Mouse (Mus musculus) left cerebral cortex, adult 2 months (tissue): Measurements from ENCODE around the gene Gpbar1. TPM values are rescaled to one million over a fixed set of nuclear protein-coding genes. Genes with fewer than 3 reads are reported as not detected.

Experiments
- DNase-seq, 2 experiments: peaks; one replicate each; pipeline ENCODE4 v3.0.0; 2021 to 2022; ENCODE audit warnings: low spot score in 2 of 2, mixed read lengths in 1 of 2; ENCODE audit errors: extremely low spot score in 1 of 2
- H3K27ac ChIP-seq: fragments of 200-600 bp; 2 replicates; pipeline ENCODE4 v1.8.1; 2022
- H3K4me3 ChIP-seq: fragments of 200-600 bp; 2 replicates; pipeline ENCODE4 v1.8.1; 2022
- CTCF ChIP-seq: fragments of 200-600 bp; IDR thresholded peaks from 2 replicates; pipeline ENCODE4 v1.8.1; 2022; ENCODE audit warnings: antibody characterized with exemption, mild to moderate bottlenecking, moderate library complexity
- intact Hi-C: fragments of 180-260 bp; cut with DNase I; formaldehyde crosslinking; loops from one replicate; pipeline ENCODE4 v1.15.1; 2025
- total RNA-seq, 2 experiments: library from RNA; stranded (reverse); gene quantifications; 2 replicates each; pipeline ENCODE4 v1.2.3; 2021

Gene Gpbar1
- total RNA-seq, 2 experiments from 2014 or later: not detected

- TF ChIP-seq CTCF: no peak
- Histone ChIP-seq H3K27ac (peak overlapping the region; percentile 34), H3K4me3 (no peak overlapping the region)
- no peak for DNase-seq
- intact Hi-C loops: no loop called here
Observed at GRCm38 (mm10) chr1:74248799-74249198, 29.6 kb upstream of the Gpbar1 start.

DNA sequence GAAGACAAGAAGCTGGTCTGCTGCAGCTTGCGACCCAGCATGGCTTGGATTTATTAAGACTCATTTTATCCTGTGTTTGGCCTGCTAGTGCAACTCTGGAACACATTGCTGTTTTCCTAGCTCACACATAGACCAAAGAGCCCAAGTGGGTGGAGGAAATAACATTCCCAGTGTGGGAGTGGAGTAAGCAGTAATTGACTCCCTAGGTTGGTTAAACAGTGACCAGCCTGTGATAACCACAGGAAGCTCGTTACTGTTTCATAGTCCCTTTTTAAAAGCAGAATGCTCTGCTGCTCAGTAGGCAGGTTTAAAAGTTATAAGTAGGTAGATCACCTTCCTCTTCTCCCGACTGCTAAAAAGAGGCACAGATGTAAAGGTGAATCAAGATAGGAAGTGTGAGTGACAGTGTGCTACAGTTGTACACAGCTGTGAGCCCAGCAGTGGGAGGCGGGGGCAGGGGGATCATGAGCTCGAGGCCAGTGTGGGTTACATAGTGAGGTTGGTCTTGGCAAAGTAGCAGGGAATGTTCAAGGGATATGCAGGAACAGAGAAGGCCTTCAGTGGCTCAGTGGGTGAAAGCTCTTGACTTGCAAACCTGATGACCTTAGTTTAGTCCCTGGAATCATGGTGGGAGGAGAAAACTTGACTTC, 28.9 kb upstream of the Gpbar1 start:
- no peak for TF ChIP-seq CTCF
- H3K27ac ChIP-seq: peak overlapping the region; percentile 34
- intact Hi-C loops: no loop called here
- no peak for DNase-seq
- no peak overlapping the region for H3K4me3 ChIP-seq

DNA sequence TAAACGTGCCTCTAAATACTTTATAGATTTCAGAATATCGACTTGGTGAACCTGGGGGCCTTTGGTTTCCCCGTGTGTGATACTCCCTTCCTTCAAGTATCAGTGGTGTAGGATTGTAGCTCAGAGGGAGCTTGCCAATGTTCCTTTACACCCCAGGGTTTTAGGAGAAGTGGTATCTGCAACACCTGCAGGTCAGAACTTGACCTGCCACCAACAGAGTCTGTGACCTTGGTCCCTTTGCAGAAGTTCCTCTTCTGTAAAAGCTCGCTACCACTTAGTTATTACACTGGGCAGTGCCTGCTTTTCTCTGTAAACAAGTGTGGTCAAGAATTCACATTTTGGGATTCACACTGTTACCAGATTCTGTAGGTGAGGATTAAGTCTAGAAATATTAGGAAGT, 28.3 kb upstream of the Gpbar1 start:
- no peak for DNase-seq
- no peak for TF ChIP-seq CTCF

DNA sequence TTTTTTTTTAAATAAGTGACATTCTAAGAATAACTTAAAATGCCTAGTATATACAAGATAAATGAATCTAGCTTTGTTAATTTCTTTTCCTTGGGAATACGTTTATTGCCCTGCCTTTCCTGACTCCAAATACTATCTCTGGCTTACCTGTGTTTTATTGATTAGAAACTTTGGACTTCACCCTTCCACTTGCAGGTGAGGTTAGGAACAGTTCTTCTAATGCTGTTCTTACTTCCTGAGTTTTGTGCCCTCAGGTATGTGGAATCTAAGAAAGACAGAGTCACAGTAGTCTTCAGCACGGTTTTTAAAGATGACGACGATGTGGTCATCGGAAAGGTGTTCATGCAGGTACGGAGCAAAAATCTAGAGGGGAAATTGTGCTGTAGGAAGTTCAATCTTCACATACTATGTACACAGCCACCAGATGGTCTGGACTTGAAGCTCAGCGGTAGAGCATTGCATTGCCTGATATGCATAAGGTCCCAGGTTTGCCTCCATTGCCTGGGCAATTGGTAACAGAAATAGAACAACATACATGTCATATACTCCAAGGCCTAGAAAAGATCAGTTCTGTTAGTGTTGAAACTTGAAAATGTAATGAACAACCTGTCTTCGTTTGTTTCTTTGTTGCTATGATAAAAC, 22.5 kb upstream of the Gpbar1 start:
- intact Hi-C loops: no loop called here
- H3K4me3 ChIP-seq: no peak overlapping the region
- no peak for TF ChIP-seq CTCF
- H3K27ac ChIP-seq: no peak overlapping the region
- DNase-seq: no peak

More for the DNA sequence above, 28.3 kb upstream of the Gpbar1 start:
- H3K27ac ChIP-seq: no peak overlapping the region; the same call in 1 of the 2 replicates
- H3K4me3 ChIP-seq: no peak overlapping the region
- intact Hi-C loops: no loop called here

- H3K4me3 ChIP-seq: no peak overlapping the region
- DNase-seq: no peak
- intact Hi-C loops: no loop called here
- no peak overlapping the region for H3K27ac ChIP-seq
- TF ChIP-seq CTCF: no peak
Observed at GRCm38 (mm10) chr1:74256782-74257181, 21.6 kb upstream of the Gpbar1 start.

- Histone ChIP-seq H3K4me3 (no peak overlapping the region), H3K27ac (no peak overlapping the region)
- no peak for TF ChIP-seq CTCF
- intact Hi-C loops: no loop called here
- no peak for DNase-seq
Observed at GRCm38 (mm10) chr1:74262510-74262909, 15.8 kb upstream of the Gpbar1 start.

DNA sequence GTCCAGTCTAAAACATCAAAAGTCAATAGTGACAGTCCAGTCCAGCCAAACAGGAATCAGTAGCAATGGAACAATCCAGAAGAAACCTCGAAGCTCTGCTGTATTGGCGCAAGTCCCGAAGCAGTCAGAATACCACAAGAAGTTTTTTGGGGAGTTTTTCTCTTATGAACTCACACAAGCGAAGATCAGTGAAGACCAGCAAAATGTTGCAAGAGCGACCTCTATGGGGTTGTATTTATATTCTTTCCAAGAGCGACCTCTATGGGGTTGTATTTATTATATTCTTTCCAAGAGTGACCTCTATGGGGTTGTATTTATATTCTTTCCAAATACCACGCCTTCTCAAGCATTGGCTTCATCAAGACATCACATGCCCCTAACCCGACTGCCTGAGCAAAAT, 9.6 kb upstream of the Gpbar1 start:
- H3K27ac ChIP-seq: no peak overlapping the region

GRCm38 (mm10) chr1:74271659-74272058, 6.7 kb upstream of the Gpbar1 start:
- Histone ChIP-seq H3K4me3 (no peak overlapping the region), H3K27ac (no peak overlapping the region)
- DNase-seq: no peak
- TF ChIP-seq CTCF: no peak
- intact Hi-C loops: no loop called here

More for the DNA sequence above, 9.6 kb upstream of the Gpbar1 start:
- no peak for TF ChIP-seq CTCF
- H3K4me3 ChIP-seq: no peak overlapping the region
- intact Hi-C loops: no loop called here
- no peak for DNase-seq

DNA sequence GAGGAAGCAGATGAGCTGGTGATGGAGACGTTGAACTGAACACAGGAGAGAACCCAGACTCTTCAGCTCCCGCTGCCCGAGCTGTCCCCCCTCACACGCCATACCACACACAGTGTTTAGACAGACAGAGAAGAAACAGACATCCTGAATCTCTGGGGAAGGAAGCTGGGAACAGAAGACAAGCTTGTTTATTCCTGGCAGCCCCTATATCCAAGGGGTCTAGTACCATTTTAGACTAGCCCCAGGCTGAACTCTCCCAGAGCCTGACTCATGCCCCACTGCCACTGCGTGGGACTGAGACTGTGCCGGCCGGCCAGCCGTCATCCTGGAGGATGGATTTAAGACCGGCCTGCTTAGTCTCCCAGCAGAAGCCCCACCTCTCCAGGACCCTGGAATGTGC, 3.3 kb upstream of the Gpbar1 start:
- TF ChIP-seq CTCF: no peak
- intact Hi-C loops: no loop called here

DNA sequence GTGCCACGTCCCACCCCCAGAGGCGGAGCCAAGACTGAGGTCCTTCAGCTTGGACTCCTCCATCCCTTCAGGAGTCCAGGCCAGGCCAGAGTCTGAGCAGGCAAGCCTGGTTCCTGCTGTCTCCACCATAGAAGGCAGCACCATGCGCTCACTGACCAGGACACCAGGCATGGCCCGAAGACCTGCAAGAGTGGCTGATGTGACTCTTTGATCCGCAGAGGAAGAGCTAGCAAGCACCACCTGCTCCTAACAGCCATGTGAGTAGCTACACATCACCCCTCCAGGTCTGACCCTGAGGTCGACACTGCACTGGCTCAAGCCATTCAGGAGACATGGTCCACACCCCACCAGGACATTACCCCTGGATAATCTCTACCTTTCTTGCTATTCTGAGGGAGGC, 1.3 kb upstream of the Gpbar1 start:
- TF ChIP-seq CTCF: no peak
- no peak for DNase-seq
- intact Hi-C loops: no loop called here

More for the DNA sequence above, 3.3 kb upstream of the Gpbar1 start:
- DNase-seq: no peak
- Histone ChIP-seq H3K4me3 (no peak overlapping the region), H3K27ac (no peak overlapping the region)

DNA sequence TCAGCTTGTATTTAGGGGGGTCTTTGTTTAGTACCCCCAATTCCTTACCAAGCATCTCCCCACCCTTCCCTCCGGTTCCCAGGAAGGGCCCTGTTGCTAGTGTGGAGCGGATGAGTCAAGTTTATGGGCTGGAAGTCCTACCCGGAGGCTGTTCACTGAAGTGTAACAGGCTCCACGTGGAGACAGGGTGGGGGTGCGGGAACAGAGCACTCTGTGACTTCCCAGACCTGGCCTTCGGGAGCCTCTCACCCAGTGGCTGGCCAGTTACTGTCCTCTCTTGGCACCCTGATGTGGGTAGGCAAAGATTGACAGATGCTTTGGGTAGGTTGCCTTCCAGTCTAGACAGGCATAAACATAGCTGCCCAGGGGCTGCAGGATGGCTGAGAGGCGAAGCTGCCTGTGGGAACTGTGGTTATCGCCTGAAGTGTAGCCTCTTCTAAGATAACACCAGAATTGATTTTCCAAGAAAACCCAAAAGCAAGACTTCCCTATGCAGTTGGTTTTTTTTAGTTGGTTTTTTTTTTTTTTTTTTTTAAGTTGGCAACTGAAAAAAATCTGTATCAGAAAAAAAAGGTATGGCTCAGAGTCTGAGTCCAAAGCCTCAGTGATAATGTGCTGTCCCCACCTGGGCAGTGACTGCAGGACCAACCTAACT, 340 bp upstream of the Gpbar1 start:
- no peak for TF ChIP-seq CTCF
- H3K27ac ChIP-seq: no peak overlapping the region
- intact Hi-C loops: loop anchor here (2.0 kb wide), 1 partner anchor 71 kb away; no protein-coding TSS in a partner anchor

More for the DNA sequence above, 1.3 kb upstream of the Gpbar1 start:
- no peak overlapping the region for H3K4me3 ChIP-seq
- no peak overlapping the region for H3K27ac ChIP-seq

GRCm38 (mm10) chr1:74278988-74279387, 638 bp downstream of the Gpbar1 start:
- intact Hi-C loops: loop anchor here (2.0 kb wide), 1 partner anchor 72 kb away; no protein-coding TSS in a partner anchor
- no peak for TF ChIP-seq CTCF
- H3K4me3 ChIP-seq: no peak overlapping the region
- DNase-seq: no peak
- H3K27ac ChIP-seq: no peak overlapping the region

More for the DNA sequence above, 340 bp upstream of the Gpbar1 start:
- no peak overlapping the region for H3K4me3 ChIP-seq
- no peak for DNase-seq
